In genomic region chr13:73494528-73494927, GRCm38 (mm10) we compare ENCODE assay signal across 25 mouse cellular contexts. TPM values are rescaled to one million over a fixed set of nuclear protein-coding genes. Genes with fewer than 3 reads are reported as not detected.
"Had no signal": no experiment of that assay in that cellular context is flagged by ENCODE, and none has a peak within 500 bp of the region (broad histone marks: within the 10 kb centered on the region; RNA-seq: fewer than 3 reads in every experiment).

No protein-coding gene starts in this region.

- DNase-seq: kidney, adult 2 months; kidney, postnatal 25 days; layer of hippocampus, postnatal 36 days; lung, adult 18-20 months; lung, postnatal 10 days; lung, postnatal 36 days; retina, postnatal 1 day; right cerebral cortex, postnatal 25 days; spleen, adult 18-20 months; thymus, postnatal 25 days had no signal

- H3K9me3 ChIP-seq: lung, embryonic 15.5 days; midbrain, embryonic 10.5 days; midbrain, embryonic 13.5 days; neural tube, embryonic 13.5 days; stomach, embryonic 15.5 days had no signal

- ATAC-seq: intestine, postnatal 0 days; midbrain, embryonic 13.5 days; midbrain, embryonic 16.5 days had no signal

- H3K4me2 ChIP-seq: lung, embryonic 15.5 days; midbrain, embryonic 13.5 days; neural tube, embryonic 13.5 days; stomach, embryonic 15.5 days had no signal

- H3K27me3 ChIP-seq: lung, embryonic 15.5 days; megakaryocyte, embryonic 14.5 days; midbrain, embryonic 13.5 days; neural tube, embryonic 13.5 days; stomach, embryonic 15.5 days had no signal

- H3K4me1 ChIP-seq: lung, embryonic 15.5 days; midbrain, embryonic 10.5 days; midbrain, embryonic 13.5 days; stomach, embryonic 15.5 days had no signal

- H3K4me3 ChIP-seq: left cerebral cortex, adult 2 months; lung, embryonic 15.5 days; megakaryocyte, embryonic 14.5 days; midbrain, embryonic 10.5 days; midbrain, embryonic 13.5 days; myocyte; neural tube, embryonic 13.5 days; stomach, embryonic 15.5 days had no signal

- H3K9ac ChIP-seq: lung, embryonic 15.5 days; midbrain, embryonic 13.5 days; neural tube, embryonic 13.5 days; stomach, embryonic 15.5 days had no signal

- H3K27ac ChIP-seq: kidney, postnatal 0 days; left cerebral cortex, adult 2 months; lung, embryonic 15.5 days; midbrain, embryonic 10.5 days; midbrain, embryonic 13.5 days; neural tube, embryonic 13.5 days; stomach, embryonic 15.5 days had no signal

RNA-seq across cellular contexts. Expression of gene Slc6a3, which starts 42.0 kb away (rescaled TPM):
- total RNA-seq: monocyte, adult 5-6 weeks; neutrophil, adult 5-6 weeks had no signal
- polyA plus RNA-seq: kidney, embryonic 14.5 days; kidney, postnatal 0 days; large intestine, adult 2 months; myocyte had no signal
